Mouse (Mus musculus) cortical plate, adult 2 months (tissue): ENCODE data around the gene Tmem183a. TPM values are rescaled to one million over a fixed set of nuclear protein-coding genes. Genes with fewer than 3 reads are reported as not detected.

Experiments
- H3K27ac ChIP-seq: fragments of 200-500 bp; 2 replicates; pipeline ENCODE4 v1.5.1; 2012; ENCODE audit warnings: low read length, control low read depth, inconsistent platforms; ENCODE audit not compliant: insufficient read depth
- H3K4me1 ChIP-seq: fragments of 200-500 bp; 2 replicates; pipeline ENCODE4 v1.6.1; 2011; ENCODE audit warnings: low read length; ENCODE audit not compliant: control insufficient read depth, insufficient read depth
- H3K4me3 ChIP-seq: fragments of 200-500 bp; 2 replicates; pipeline ENCODE4 v1.5.1; 2011; ENCODE audit warnings: mild to moderate bottlenecking, low read length, control low read depth; ENCODE audit not compliant: insufficient read depth
- CTCF ChIP-seq: fragments of 200-500 bp; IDR thresholded peaks from 2 replicates; pipeline ENCODE4 v1.5.1; 2011; ENCODE audit warnings: mild to moderate bottlenecking, control low read depth, low read length; ENCODE audit not compliant: insufficient read depth; ENCODE audit errors: extremely low read depth
- POLR2A ChIP-seq: fragments of 200-500 bp; IDR thresholded peaks from 2 replicates; pipeline ENCODE4 v1.6.1; 2011; ENCODE audit warnings: mild to moderate bottlenecking, low read length, control low read depth; ENCODE audit not compliant: insufficient read depth; ENCODE audit errors: extremely low read depth
- polyA plus RNA-seq: library from polyadenylated mRNA; depleted of rRNA; stranded (reverse); fragments of >200 nt; gene quantifications from 2 replicates; pipeline ENCODE4 v1.2.3, GENCODE M21; 2012

The Tmem183a gene
- polyA plus RNA-seq, 1 experiment, result 56.2 TPM

- no peak overlapping the region for H3K27ac ChIP-seq
- no peaks in the 10 kb centered on the region for H3K4me1 ChIP-seq
- TF ChIP-seq CTCF (no peak), POLR2A (no peak)
- H3K4me3 ChIP-seq, result no peak overlapping the region
Observed at GRCm38 (mm10) chr1:134326841-134327346, 34.9 kb downstream of the Tmem183a start.

- peaks cover 2% of the 10 kb centered on the region; the same call in 1 of the 2 replicates for H3K4me1 ChIP-seq
- no peak overlapping the region for H3K27ac ChIP-seq
- no peak overlapping the region for H3K4me3 ChIP-seq
- peak; percentile 64 for TF ChIP-seq CTCF
- TF ChIP-seq POLR2A, result no peak
Observed at GRCm38 (mm10) chr1:134322591-134322990, 39.2 kb downstream of the Tmem183a start.

GRCm38 (mm10) chr1:134320691-134321301 is 41.0 kb downstream of the Tmem183a start:
- Histone ChIP-seq H3K4me3 (no peak overlapping the region), H3K4me1 (peaks cover 2% of the 10 kb centered on the region; the same call in 1 of the 2 replicates), H3K27ac (no peak overlapping the region)
- TF ChIP-seq POLR2A, result no peak
- no peak for TF ChIP-seq CTCF

DNA sequence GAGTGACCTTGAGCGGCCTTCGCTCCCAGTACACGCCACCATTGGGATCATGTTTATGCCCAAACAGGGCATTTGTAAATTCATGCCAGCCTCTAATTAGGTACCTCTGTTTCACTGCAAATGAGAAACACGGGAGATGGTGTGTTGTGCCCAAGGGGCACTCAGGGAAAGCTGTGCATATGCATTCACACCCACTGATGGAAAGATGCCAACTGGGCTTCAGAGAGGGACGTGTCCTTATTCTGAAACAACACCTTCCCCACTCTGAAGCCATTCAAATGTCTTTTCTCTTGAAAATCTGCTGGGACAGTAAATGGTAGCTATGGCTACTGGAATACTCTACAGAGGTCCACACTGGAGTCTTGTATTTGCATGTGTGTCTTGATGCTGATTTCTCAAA is 43.5 kb downstream of the Tmem183a start:
- H3K4me3 ChIP-seq, result no peak overlapping the region
- peaks cover 2% of the 10 kb centered on the region; the same call in 1 of the 2 replicates for H3K4me1 ChIP-seq
- no peak overlapping the region for H3K27ac ChIP-seq
- TF ChIP-seq POLR2A, result no peak
- TF ChIP-seq CTCF, result no peak

- Histone ChIP-seq H3K4me3 (no peak overlapping the region), H3K4me1 (peaks cover 2% of the 10 kb centered on the region; the same call in 1 of the 2 replicates), H3K27ac (no peak overlapping the region)
- no peak for TF ChIP-seq POLR2A
- no peak for TF ChIP-seq CTCF
Observed at GRCm38 (mm10) chr1:134316361-134316760, 45.4 kb downstream of the Tmem183a start.

DNA sequence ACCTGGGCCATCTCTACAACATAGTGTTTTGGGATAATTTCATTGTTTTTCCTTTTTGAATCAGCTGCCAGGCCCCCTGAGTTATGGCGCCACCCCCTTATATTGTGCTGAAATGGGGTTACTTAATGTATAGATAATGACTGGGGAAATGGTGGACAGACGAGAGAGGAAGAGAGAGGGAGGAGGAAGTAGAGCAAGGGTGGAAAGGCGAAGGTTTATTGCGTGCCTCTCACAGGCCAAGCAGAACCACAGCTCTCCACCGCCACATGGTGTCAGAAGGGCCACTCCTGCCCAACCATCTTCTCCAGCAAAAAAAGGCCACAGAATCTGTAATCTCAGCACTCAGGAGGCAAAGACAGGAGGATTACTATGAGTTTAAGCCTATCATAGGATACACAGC is 46.6 kb downstream of the Tmem183a start:
- H3K4me1 ChIP-seq, result peaks cover under 1% of the 10 kb centered on the region; the same call in 1 of the 2 replicates
- H3K27ac ChIP-seq, result no peak overlapping the region
- no peak for TF ChIP-seq POLR2A
- TF ChIP-seq CTCF, result no peak
- H3K4me3 ChIP-seq, result no peak overlapping the region

DNA sequence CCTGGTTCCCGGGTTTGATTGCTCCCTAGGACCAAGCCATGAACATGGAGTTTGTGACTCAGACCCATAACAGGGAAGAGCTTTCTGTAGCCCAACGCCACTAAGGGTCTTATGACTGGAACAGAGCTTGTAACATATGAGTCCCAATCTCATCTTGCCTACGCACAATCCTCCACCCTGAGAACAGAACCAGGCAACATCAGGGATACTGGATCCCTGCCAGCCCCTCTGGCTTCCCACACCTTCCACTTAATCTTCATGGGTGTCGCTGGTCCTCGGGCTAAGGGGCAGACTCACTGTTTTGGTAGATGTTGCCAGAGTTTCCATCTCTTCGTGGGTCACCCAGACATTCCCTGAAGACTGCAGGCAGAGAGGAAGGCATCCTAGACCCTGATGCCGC is 50.0 kb downstream of the Tmem183a start:
- TF ChIP-seq CTCF (no peak), POLR2A (no peak)
- no peaks in the 10 kb centered on the region for H3K4me1 ChIP-seq
- H3K27ac ChIP-seq, result no peak overlapping the region
- no peak overlapping the region for H3K4me3 ChIP-seq

DNA sequence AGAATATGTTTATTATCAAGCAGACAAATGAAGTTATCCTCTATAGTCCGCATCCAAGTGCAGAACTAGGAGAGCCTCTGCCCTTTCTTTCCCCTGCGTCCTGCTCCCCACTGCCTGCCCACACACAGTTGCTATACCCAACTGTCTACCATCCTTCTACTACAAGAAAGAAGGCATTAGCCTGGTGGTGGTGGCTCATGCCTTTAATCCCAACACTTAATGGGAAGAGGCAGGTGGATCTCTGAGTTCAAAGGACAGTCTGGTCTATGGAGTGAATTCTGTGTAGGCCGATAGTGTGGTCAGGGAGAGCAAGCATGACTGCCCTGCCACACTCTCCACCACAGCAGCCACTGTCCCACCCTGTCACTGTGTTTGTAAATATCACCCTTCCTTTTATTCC is 51.0 kb downstream of the Tmem183a start:
- no peak overlapping the region for H3K27ac ChIP-seq
- no peak overlapping the region for H3K4me3 ChIP-seq
- TF ChIP-seq POLR2A (no peak), CTCF (no peak)
- H3K4me1 ChIP-seq, result no peaks in the 10 kb centered on the region

GRCm38 (mm10) chr1:134310291-134310690 is 51.5 kb downstream of the Tmem183a start:
- no peak overlapping the region for H3K27ac ChIP-seq
- no peaks in the 10 kb centered on the region for H3K4me1 ChIP-seq
- H3K4me3 ChIP-seq, result no peak overlapping the region
- no peak for TF ChIP-seq CTCF
- no peak for TF ChIP-seq POLR2A

DNA sequence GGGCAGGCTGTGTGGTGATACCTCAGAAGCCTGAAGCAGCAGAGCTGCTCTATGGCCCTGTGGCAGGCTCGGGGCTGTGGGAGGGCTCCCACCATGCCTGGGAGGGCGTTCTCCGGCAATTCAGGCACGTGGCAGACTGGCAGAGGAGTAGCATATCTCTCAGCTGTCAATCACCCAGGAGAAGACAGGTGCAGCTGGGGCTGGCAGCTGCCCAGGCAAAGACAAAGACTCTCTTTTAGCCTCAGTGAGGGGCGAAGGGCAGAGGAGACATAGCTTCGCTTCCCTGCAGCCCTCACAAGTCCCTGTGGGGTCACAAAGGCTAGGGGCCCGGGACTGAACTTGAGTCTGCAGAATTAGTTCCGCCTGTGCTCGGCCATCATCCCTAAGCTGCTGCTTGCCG is 54.4 kb downstream of the Tmem183a start:
- no peak overlapping the region for H3K4me3 ChIP-seq
- no peaks in the 10 kb centered on the region for H3K4me1 ChIP-seq
- H3K27ac ChIP-seq, result no peak overlapping the region
- no peak for TF ChIP-seq CTCF
- no peak for TF ChIP-seq POLR2A
